Mouse (Mus musculus) erythroblast, embryonic 14.5 days (primary cell): ENCODE data around the gene Arhgdib. TPM values are rescaled to one million over a fixed set of nuclear protein-coding genes. Genes with fewer than 3 reads are reported as not detected.

ENCODE experiments used
- H3K27me3 ChIP-seq: 2 replicates; pipeline ENCODE4 v1.6.1; 2012; ENCODE audit warnings: inconsistent platforms; ENCODE audit not compliant: control insufficient read depth
- H3K36me3 ChIP-seq: 2 replicates; pipeline ENCODE4 v1.6.1; 2012; ENCODE audit warnings: mild to moderate bottlenecking, inconsistent platforms; ENCODE audit not compliant: control insufficient read depth
- H3K4me1 ChIP-seq: 2 replicates; pipeline ENCODE4 v1.6.1; 2012; ENCODE audit warnings: inconsistent platforms; ENCODE audit not compliant: control insufficient read depth
- H3K4me3 ChIP-seq: replicated peaks from 2 replicates; pipeline ENCODE3; 2012; ENCODE audit warnings: moderate library complexity, mild to moderate bottlenecking, inconsistent platforms
- H3K9me3 ChIP-seq: 2 replicates; pipeline ENCODE4 v1.6.1; 2012; ENCODE audit warnings: low read length, inconsistent platforms, mixed read lengths; ENCODE audit not compliant: control insufficient read depth
- GATA1 ChIP-seq: IDR thresholded peaks from 2 replicates; pipeline ENCODE4 v1.6.1; 2012; ENCODE audit warnings: low read length, inconsistent platforms, mixed read lengths
- TAL1 ChIP-seq: IDR thresholded peaks from 3 replicates; pipeline ENCODE4 v1.6.1; 2012; ENCODE audit warnings: low read length, inconsistent platforms, mixed read lengths
- polyA plus RNA-seq: library from polyadenylated mRNA; stranded (reverse); fragments of >175 nt; gene quantifications from 2 replicates; pipeline ENCODE4 v1.2.3, GENCODE M21; 2012

Arhgdib gene
- polyA plus RNA-seq, 1 experiment: 0.49 TPM

DNA sequence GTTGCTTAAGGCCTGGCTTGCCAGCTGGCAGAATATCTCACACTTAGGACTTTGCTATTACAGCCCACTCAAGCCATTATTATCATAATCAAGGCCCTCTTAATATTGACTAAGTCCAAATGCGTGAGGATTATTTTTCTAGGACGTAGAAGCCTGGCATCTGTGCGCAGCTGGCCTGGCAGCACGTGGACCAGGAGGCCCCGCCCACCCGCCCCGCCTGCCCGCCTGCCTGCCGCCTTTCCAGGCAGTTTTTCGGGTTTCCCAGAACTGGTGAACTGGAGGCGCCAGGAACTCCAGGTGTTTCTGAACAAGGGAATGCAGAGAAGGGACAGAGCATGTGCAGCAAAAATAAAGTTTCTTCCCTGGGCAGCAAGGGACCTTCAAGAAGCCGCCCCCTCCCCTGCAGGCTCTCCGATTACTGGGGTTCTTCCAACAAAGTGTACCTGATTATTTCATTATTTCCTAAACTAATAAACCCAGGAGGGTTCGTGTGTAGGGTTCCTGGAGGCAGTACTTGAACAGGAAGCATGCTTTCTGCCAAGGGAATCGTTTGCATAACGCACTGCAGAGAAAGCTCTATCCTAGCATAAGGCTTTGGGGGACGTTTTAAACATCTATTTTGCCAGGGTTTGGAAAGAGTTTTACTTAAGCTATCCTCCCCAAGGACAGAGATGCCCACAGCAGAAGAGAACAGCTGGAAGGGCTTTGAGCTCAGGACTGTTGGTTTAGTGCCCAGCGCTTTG lies 28.1 kb downstream of the Arhgdib start:
- Histone ChIP-seq H3K4me3 (no peak overlapping the region), H3K27me3 (no peaks in the 10 kb centered on the region), H3K36me3 (no peaks in the 10 kb centered on the region), H3K9me3 (no peaks in the 10 kb centered on the region), H3K4me1 (no peaks in the 10 kb centered on the region)
- TF ChIP-seq TAL1 (no peak), GATA1 (no peak)

DNA sequence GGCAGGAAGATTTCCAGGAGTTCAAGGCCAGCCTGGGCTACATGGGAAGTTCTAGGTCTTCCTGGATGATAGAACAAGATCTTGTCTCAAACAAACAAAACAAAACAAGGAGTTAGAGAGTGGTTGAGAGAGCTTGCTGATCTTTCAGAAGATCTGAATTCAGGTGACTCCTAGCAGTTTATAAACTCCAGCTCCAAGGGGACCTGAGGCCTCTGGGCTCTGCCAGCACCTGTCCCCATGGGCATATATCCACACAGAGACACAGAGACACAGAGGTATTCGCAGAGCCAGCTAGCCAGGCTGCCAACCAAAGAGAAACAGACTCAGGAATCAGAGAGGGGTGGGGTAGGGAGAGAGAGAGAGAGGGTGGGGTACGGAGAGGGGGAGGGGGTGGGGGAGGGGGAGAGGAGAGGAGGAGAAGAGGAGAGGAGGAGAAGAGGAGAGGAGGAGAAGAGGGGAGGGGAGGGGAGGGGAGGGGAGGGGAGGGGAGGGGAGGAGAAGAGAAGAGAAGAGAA lies 28.9 kb downstream of the Arhgdib start:
- Histone ChIP-seq H3K36me3 (no peaks in the 10 kb centered on the region), H3K4me1 (no peaks in the 10 kb centered on the region), H3K4me3 (no peak overlapping the region), H3K9me3 (no peaks in the 10 kb centered on the region), H3K27me3 (no peaks in the 10 kb centered on the region)
- TF ChIP-seq GATA1 (no peak), TAL1 (no peak)

DNA sequence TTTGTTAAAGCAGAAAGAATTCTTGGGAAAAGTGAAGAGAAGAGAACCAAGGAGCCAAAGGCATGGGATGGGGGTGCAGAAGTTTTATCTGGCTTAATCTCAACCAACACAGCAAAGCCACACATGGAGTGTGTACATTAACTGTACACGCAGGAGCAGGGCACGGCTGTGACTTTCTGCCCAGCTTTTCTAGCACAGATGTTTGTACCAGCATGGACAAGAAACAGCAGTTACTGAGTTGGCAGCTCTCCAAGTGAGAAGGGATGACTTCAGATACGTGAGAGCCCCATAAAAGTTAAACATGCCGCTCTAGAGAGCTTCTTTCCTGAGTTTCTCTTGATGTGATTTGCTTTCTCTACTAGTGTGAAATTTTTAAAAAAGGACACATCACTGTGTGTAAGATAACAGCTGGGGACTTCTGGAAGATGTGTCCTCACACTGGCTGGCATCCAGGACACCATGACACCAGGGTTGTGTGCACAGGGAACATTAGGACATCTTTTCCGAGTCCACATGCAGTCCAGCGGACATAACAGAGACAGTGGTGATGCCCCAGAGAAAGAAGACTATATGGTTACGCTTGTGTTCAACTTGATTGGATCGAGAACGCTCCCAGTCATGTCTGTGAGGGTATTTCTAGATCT lies 31.3 kb downstream of the Arhgdib start:
- Histone ChIP-seq H3K36me3 (no peaks in the 10 kb centered on the region), H3K27me3 (no peaks in the 10 kb centered on the region), H3K4me3 (no peak overlapping the region), H3K4me1 (no peaks in the 10 kb centered on the region), H3K9me3 (no peaks in the 10 kb centered on the region)
- no peak for TF ChIP-seq TAL1
- TF ChIP-seq GATA1: no peak

DNA sequence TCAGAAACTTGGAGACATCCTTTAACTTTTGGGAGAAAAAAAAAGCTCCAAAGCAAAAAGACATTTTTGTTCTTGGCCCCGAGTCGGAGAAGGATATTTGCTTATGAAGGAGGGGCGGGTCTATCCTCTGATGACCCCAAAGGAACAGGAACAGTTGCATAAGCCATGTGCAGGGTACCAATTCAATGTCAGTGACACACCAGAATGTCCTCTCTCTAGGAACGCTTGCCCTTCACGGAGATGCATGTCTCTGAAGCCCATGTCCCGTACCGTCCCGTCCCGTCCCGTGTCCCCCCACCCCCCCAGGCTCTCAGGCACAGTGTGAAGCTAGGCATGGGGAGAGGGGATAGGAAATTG lies 34.8 kb downstream of the Arhgdib start:
- TF ChIP-seq TAL1 (no peak), GATA1 (no peak)
- Histone ChIP-seq H3K36me3 (no peaks in the 10 kb centered on the region), H3K4me1 (no peaks in the 10 kb centered on the region), H3K9me3 (no peaks in the 10 kb centered on the region), H3K27me3 (no peaks in the 10 kb centered on the region), H3K4me3 (no peak overlapping the region)

DNA sequence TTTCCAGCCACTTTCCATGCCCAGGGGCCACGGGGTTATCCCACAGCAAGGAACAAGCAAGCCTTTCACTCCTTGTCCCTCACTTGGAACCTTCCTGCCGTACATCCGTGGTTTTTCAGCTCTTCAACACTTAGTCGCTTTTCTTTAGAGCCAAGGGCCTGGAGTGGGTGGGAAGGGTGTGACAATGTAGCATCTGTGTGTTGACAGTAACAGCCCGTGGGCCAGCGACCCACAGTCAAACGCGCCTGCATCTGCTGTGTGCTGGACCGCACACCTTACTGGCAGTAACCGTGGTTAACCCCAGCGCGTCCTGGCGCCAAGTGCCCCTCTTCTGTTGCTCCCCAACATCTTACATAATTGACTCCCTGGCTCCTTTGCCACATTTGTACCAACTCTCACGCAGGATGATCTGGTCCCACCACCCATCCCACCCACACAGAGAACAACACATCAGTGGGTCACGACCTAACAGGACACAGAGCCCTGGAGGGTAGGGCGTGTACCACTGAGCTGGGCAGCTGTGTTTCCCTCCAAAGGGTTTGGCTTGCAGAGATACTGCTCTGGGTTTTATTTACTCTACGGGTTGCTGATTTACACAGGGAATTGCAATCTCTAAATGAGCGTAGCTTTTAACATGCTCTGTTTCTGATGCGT lies 35.3 kb downstream of the Arhgdib start:
- Histone ChIP-seq H3K36me3 (no peaks in the 10 kb centered on the region), H3K9me3 (no peaks in the 10 kb centered on the region), H3K27me3 (no peaks in the 10 kb centered on the region), H3K4me3 (no peak overlapping the region), H3K4me1 (no peaks in the 10 kb centered on the region)
- TF ChIP-seq GATA1 (no peak), TAL1 (no peak)

DNA sequence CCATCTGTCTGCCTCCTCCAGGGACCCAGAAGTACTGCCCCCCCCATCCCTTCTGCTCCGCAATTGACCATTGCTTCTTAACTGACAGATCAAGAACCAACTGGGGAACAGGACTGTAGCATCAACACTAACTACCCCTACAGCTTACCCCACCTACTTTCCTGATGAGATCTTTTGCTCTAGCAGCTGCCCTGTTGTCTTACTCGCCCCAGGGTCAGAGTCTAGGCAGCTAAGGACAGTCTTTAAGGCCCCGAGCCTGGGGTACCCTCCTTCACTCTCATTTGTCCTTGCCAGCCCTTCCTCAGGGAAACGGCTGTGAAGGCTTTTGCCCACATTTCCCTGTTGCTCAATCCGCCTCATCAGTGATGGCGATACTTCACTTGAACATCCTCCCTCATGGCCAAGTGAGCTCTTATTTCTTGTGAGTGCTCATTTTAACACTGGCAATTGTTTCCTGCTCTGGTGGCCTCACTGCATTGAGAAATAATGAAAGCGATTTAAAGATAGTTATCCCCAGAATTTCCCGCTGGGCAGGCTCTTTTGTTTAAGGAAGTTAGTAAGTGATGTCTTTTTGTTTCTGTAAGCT lies 37.7 kb downstream of the Arhgdib start:
- Histone ChIP-seq H3K4me1 (no peaks in the 10 kb centered on the region), H3K36me3 (no peaks in the 10 kb centered on the region), H3K27me3 (no peaks in the 10 kb centered on the region), H3K4me3 (no peak overlapping the region), H3K9me3 (no peaks in the 10 kb centered on the region)
- TF ChIP-seq GATA1 (no peak), TAL1 (no peak)

DNA sequence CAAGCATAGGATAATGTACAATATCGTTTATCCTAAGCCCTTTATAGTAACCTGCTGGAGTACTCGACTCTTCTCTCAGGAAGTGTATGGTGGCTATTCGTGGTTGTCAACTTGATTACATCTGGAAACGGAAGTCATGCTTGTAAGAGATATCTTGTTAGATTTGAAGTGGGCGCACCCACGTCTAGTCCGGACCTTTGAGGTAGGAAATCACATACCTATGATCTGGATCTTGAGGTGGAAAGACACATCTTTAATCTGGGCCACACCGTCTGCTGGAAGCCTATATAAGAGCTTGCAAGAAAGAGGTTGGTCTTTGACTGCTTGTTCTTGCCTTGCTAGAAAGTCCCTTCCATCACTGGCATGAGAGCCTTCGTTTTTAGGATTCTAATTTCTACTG lies 39.2 kb downstream of the Arhgdib start:
- no peak for TF ChIP-seq GATA1
- TF ChIP-seq TAL1: no peak
- Histone ChIP-seq H3K27me3 (no peaks in the 10 kb centered on the region), H3K4me3 (no peak overlapping the region), H3K9me3 (no peaks in the 10 kb centered on the region), H3K4me1 (no peaks in the 10 kb centered on the region), H3K36me3 (no peaks in the 10 kb centered on the region)

DNA sequence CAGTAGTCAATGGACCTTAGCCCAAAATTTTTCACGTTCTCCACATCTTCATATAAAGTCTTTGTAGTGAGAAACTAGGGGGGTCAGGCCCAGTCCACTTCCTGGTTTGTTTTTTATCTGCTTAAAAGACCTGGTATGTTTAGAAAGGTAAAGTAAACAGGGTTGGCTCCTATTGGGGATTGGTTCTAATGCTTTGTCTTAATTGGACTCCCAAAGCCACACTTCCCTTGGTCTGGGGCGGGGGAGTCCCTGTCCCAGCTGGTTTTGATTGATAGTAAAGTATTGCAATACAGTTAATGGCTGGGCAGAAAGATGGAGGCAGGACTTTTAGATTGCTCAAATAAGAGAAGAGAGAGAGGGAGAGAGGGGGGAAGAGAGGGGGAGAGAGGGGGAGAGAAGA lies 40.7 kb downstream of the Arhgdib start:
- Histone ChIP-seq H3K27me3 (no peaks in the 10 kb centered on the region), H3K4me3 (no peak overlapping the region), H3K4me1 (no peaks in the 10 kb centered on the region), H3K36me3 (no peaks in the 10 kb centered on the region), H3K9me3 (no peaks in the 10 kb centered on the region)
- TF ChIP-seq GATA1 (no peak), TAL1 (no peak)

DNA sequence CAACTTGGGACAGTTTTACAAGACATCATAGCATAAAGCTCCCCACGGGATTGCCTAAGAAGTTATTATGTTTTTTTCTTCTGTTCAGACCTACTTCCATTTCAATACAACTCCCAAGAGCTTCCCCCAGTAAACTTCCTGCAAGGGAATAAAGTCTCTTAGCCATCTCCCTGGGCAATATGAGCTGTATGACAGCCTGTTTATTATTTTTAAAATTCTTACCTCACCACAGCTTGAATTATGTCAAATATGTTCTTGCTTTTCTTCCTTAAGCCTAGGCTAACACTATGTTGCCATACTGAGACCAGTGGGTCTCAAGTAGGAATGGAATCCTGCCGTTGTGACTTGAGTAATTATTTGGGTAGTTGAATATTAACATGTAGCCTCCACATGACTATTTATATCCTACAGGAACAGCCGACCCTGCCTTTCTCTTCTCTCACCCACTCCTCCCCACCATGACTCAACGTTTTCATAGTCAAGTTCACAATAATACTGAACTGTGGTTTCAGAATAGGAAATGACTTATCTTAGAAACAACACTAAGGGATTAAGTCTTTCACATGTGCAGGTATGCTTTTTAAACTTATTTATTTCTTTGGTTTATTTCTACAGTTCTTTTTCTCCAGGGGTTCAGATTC lies 41.2 kb downstream of the Arhgdib start:
- H3K36me3 ChIP-seq: no peaks in the 10 kb centered on the region
- H3K9me3 ChIP-seq: no peaks in the 10 kb centered on the region
- no peaks in the 10 kb centered on the region for H3K4me1 ChIP-seq
- no peak overlapping the region for H3K4me3 ChIP-seq
- no peak for TF ChIP-seq GATA1
- no peak for TF ChIP-seq TAL1
- no peaks in the 10 kb centered on the region for H3K27me3 ChIP-seq
